Mouse (Mus musculus): ENCODE measurements around the gene Gprc5d.

Gprc5d gene

DNA sequence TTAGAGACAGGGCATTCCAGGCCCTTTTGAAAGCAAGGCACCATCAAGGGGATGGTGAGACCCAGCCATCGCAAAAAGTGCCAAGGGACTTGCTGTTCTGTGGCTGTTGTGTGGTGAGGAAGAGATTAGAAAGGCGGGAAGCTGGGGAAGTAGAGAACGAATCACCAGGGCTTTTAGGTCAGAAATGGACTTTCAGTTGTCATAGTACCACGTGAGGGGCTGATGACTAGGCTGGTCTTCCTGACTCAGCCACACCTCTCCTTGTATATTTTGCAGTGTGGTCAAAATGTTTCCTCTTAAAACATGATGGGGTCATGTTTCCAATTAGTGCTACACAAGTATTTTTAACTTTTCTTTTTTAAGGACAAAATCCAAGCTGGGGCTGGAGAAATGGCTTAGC lies 17.7 kb upstream of the Gprc5d start:
- peak; percentile 36 for DNase-seq

DNA sequence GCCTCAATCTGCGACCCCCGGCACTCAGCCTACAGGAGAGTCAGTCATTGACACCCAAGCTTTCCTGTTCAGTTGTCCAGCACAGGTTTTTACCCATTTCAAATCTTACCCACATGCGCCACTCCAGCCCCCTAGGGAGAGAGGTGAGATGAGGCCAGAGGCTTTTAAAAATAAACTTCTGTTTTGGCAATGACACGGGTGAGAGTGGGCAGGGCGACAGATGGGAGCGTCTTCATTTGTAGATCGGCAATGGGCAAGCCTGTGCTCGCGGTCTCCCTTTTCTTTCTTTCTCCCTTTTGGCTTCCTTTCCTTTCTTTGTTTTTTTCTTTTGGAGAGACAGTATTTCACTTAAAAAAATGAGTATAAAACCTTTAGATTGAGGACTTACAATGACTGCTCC lies 15.4 kb upstream of the Gprc5d start:
- DNase-seq, result peak; percentile 40

DNA sequence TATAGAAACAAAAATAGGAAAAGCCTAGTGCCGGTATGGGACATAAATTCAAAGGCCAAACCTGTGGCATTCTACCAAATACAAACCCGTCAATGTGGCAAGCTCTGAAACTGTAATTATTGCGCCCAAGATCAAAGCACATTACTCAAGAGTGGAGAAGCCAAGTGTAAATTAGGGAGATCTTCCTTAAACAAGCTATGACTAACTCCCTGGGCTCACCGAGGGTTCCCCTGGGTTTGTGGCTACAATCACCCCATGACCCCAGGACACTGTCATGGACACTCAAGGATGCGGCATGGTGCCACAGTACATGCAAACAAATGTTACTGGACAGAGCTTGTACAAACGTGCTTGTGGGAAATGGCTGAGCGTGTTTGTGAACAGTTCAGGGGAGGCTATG lies 15.0 kb upstream of the Gprc5d start:
- DNase-seq, result peak; percentile 55

DNA sequence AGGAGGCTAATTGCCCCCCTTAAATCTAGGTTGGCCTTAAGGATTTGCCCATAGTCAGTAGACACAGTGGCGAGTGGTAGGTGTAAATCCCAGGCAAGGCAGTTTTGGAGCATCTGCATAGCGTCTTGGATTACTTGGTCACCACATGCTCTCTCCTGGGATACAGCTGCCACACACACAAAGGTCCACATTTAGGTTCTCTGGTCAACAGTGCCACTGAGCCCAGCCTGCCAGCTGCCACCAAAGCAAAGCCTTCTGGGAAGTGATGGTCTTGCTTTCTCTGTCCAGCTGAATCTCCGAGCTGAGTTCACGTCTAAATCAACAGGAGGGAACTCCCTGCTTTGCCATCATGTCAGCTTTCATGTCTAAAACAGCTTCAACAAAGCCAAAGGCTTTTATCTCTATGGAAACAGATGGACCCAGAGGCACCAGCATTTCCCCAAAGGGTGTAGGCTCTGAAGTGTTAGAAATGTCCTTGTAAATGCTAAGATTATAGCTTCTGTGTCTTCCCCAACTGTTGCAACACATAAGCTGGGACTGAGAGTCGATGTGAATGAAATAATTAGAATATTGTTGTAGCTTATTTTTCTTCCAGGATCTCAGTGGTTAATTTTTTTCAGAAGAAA lies 6.8 kb upstream of the Gprc5d start:
- DNase-seq, result peak; percentile 68

DNA sequence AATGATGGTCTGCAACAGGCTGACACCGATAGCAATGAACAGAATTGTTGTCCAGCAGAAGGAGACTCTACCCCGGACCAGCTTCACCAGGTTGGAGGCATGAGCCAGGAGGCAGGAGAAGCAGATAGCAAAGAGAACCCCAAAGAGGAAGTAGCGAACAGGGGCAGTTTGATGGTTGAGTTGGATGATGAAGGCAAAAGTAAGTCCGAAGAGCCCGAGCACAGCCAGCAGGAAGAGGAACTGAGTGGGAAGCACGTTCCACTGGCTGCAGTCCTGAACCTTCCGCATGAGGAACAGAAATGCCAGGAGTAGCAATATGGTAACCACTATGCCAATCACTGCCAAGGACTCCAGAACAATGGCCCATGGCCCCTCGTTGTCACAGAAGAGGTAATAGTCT lies 1.6 kb downstream of the Gprc5d start:
- DNase-seq, result no peak

DNA sequence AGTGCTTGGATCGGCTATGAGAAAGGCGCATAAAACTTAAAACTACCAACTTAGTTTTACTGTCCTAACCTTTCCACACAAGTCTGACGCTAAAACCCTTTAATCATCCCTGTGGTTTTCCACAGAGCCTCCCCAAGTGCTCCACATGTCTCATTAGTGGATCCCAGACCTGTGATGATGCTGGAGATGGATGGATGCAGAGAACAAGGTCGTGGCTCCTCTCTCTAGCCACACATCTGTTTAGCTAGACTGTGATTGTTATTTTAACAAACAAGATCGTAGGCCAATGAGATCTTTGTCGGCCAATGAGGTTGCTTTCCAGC lies 5.0 kb downstream of the Gprc5d start:
- DNase-seq, result no peak

DNA sequence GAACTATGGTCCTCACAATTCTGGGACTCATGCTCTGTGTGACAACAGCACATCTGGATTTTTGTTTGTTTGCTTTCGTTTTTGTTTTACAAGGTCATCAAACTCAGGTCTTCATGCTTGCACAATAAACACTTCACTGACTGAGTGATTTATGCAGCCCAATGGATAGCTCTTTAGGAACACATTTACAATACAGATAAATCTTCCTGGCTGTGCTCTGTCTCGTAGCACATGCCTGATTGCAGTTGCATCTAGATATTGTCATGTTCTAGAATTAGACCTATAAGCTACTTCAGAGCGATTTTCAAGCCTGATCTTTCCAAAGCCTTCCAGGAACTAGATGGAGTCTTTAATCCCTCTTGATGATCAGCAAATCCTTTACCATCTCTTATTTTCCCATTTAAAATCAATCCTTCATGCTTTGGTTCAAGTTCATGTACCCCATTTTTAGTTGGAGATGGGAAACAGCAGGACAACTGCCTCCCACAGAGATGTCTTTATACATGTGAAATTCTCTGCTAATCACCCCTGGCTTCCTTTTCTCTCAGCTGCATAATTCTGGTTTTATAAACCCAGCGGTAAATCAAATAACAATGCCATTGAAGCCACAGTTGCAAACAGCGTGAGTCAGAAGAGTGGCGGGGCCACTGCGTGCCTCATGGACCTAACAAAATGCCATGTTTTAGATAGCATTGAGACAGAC lies 5.5 kb downstream of the Gprc5d start:
- DNase-seq, result no peak

DNA sequence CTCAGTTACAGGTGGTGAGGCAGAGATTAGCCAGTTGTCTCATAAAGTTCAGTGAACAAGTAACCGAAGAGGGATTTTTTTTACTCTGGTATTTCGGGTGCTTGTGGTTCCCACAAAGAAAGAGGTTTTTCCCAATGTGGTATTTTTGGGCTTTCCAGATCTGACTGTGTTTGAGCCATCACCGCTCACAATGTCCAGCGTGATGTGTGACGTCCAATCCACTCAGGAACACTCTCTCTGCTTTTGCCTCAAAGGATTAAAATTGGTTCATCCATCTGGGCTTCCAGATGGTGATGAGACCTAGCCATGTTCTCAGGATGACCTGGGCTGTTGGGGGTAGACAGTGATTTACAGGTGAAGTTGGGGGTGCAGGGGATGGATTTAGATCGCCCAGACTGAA lies 11.1 kb downstream of the Gprc5d start:
- DNase-seq, result no peak

DNA sequence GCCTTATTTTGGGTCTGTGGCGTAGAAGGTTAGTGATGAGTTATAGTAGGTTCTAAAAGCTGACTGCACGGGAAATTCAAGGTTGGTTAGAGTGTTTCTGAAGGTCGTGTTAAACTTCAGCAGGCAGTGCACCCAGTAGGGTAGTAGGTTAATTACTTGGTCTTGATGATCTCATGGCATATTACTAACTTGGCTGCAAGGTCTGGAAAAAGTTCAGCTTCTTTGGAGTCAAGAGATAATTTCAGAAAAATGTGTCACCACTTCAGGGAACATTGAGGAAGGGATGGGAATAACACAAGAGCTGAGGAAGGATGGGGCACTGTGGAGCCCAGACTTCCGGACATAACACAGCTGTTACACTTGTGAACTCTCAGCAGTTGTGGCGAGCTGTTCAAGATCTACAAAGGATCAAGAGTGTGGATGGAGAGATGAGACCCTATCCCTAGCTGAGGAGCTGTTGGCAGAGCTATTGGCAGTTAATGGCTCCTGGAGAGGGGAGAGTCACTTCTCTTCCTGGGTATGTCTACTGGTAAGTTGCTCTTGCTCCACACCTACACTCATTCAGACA lies 15.3 kb downstream of the Gprc5d start:
- DNase-seq, result no peak

DNA sequence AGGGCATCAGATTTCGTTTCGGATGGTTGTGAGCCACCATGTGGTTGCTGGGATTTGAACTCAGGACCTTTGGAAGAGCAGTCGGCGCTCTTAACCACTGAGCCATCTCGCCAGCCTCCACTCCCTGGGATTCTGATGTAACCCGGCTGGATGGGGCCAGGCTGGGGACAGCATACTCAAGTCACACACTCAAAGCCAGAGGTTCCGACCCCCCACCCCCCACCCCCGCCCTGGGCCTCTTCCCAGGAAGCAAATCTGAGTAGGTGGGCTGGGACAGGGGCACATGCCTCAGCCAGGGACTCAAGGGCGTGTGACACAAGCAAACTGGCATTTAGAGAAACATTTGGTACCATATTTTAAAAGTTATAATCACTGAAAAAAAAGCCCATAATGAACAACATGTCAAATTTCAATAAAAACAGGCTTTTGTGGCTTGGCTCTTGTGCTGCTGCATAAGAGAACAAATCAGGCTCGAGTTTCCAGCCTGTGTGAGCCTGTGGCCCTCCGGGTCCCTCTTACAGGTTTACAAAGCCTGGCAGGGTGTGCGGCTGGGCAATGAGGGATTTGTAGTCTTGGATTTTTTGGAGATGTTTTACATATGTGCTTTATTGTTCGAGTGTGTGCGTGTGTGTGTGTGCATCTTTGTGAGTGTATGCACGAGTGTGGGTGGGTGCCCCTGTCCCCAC lies 17.2 kb downstream of the Gprc5d start:
- DNase-seq, result no peak

DNA sequence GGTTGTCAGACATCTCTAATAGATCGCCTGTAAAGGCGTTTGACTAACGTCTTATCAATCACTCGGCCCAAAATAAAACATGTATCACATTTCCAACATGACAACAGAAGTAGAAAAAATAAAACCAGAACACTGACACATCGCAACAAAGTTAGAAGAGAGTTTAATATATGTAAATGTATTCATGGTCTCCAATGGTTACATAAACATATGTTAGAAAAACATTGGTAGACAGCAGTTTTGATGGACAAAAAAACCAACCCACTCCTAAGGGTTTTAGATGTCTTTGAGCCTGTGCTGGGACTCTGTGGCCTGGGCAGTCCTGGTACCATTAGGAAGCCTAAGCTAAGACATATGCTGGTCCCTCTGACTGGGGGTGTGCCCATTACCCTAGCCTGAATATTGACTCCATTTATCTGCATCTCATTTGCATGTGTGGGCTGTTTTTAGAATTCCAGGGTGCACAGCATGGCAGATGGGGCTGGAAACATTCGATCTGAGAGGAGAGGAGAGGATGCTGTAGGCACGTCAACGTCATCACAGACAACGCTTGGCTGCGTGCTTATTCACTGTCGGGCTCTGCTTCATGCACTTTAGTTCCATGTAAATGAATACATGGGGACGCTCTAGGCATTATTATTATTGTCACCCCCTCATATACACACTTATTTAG lies 25.1 kb downstream of the Gprc5d start:
- no peak for DNase-seq

DNA sequence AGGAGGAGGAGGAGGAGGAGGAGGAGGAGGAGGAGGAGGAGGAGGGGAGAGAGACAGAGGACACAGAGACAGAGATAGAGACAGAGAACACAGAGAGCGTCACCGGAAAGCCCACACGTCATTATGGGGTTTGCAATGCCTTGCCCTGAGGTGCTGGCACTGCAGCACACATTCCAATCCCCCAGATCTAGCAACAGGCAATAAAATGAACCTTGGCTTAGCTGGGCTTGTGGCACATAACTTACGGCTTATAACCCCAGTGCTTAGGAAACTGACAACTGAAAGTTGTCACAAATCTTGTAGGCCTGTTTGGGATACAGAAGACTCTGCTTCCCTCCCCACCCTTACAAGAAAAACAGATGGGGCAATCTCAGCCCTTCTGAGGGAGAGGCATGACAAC lies 27.4 kb downstream of the Gprc5d start:
- DNase-seq, result no peak

DNA sequence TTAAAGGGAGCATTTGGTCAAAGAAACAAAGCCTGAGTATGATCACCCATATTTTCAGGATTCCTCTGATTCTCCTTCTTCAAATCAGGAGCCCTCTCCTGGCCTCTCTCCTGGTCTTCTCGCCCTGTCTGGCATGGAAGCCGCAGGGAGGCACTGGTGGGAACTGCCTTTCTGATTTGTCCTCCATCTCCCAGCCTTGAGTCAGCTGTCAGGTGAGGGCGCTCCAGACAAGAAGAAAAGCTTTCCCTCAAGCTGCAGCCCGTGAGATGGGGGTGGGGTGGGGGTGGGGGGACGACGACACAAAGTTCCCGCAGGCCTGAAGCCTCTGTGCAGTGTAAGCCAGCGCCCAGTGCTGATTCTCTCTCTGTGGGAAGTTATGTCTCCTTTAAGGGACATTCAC lies 28.3 kb downstream of the Gprc5d start:
- DNase-seq, result no peak

DNA sequence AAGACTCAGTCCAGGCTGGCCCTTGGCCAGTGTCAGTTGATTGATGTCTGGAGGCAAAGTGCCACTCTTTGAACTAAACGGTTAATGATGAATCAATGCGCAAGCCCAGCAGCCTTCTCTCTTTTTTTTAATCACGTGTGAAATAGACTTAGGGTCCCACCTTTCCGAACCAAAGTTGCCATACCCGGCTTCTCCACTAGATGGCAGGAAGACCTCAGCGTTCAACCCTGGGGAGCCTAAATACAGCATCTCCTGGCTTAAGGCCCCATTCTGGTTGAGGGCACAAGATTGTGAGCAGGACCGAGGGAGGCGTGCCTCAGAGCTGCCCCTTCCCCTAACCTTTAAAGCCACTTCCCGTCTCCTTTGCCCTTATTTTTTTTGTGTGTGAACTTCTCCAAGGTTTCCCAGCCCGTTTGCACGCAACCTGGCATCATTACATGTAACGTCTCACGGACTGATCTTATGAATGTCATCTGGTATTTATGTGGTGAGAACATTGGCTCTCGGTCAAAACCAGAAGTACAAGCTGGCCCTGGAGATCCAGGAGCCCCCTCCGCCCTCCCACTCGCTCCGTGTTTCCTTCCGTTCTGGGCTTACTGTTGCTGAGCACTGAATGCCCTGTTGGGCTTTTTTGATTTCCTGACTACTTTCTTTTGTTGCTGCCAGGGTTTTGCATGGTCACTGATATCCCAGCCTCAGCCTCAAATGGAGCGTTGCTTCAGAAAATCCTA lies 30.2 kb downstream of the Gprc5d start:
- peak; percentile 96 for DNase-seq

DNA sequence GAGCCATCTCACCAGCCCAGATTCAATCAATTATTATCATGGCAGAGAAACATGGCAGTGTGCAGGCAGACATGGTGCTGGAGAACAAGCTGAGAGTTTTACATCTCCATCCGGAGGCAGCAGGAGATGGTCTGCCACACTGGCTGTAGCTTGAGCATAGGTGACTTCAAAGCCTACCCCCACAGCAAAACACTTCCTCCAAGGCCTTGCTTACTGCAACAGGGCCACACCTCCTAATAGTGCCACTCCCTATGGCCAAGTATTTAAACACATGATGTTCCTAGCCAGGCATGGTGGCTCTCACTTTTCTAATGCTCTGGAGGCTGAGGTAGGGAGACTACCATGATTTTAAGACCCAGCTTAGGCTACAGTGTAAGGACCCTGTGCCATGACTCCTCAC lies 32.4 kb downstream of the Gprc5d start:
- no peak for DNase-seq

DNA sequence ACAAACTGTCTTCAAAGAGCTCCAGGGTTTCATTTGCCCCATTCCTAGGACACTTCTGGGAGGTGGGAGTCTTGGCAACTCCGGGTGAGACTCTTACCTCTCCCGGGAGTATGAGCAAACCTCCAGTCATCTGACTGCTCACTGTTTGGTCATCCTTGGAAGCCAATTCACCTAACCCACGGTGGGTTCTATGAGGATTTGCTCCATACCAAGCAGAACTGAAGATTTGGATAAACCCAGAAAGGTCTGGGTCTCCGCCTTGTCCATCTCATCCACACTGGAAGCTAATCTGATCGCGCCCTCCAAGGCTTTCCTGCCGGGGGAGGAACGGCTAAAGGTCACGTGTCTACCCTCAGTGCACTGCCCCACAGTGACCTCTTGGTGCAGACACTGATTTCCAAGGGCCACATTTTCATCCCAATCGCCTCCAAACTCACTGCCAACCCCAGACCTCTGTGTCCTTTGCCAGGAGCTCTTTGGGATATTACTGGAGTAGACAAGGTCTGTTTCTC lies 34.0 kb downstream of the Gprc5d start:
- no peak for DNase-seq

DNA sequence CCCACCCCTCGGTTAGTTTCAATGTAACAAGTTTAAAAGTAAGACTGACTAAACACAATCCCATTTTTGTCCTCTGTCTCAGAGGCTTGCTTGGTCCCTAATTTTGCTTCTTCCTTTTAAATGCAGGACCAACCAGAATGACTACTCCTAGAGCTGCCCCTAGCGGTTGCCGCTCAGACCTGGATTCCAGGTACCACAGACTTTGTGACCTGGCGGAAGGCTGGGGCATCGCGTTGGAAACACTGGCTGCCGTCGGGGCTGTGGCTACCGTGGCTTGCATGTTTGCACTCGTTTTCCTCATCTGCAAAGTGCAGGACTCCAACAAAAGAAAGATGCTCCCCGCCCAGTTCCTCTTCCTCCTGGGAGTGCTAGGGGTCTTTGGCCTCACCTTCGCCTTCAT lies 39.7 kb downstream of the Gprc5d start:
- DNase-seq, result no peak

DNA sequence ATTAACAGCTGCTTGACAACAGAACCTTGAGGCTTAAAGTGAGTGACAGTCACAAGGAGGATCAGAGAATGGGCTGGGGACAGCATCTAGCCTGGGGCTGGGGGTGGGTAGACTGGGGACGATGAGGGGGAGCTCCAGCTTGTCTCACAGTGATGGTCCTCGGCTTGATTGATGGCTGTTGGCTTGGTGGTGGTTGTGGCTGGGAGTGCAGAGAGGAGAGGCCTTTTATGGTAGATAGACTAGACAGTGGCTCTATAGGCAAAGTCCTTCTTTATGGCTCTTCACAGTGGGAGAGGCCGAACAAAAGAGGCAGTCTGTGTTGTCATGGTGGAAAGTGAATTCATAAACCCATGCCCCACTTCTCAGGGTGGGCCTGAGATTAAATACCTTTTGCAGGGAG lies 41.9 kb downstream of the Gprc5d start:
- no peak for DNase-seq

DNA sequence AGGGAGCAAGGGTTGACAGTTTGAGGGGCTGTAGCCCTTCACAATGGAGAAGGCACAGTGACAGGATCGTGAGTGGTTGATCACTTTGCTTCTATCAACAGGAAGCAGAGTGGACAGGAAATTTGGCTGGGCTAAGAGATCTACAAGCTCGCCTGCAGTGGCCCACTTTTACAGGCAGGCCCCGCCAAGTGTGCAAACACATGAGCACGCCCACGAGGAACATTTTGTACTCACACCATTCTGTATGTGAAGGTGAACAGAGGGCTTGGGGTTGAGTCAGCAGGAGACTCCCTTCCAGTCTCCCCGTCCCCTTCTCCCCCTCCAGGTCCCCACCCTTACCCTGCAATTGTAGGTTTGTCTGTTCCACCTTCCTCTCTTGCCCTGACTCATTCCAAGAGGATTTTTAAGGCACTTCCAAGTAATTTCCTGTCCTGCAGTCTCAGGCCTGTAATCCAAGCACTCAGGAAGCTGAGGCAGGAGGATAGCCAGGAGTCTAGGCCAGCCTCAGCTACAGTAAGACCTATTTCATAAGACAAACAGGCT lies 43.6 kb downstream of the Gprc5d start:
- DNase-seq, result peak; percentile 90

DNA sequence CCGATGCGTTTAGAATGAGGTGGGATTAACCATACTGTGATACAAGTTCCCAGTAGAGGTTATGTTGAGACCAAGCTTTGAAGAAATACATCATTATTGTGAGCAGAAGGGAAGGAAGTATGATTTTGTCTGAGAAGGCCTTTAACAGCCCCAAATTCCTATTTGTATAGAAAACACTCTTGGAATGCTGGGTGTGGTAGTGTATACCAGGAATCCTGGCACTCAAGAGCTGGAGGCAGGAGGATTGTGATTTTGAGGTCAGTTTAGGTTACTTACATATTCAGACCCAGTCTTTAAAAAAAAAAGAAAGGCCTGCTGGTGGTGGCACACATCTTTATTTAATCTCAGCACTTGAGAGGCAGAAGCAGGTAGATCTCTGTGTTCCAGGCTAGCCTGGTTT lies 47.7 kb downstream of the Gprc5d start:
- no peak for DNase-seq

DNA sequence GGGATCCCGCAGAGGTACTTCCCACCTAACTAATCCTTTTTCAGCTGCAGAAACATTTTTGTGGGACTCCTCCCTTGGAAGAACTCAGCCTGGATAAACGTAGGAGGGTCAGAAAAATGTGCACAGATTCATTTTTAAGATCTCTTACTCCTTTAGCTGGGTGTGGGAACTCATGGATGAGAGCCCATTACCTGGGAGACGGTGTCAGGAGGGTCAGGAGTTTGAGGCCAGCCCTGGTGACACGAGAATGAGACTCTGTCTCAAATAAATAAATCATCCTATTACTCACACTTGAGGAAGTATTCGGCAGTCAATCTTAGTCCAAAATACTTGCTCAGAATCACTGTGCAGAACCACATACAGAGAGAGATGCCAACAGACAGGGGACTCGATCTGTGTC lies 48.2 kb downstream of the Gprc5d start:
- DNase-seq, result no peak

DNA sequence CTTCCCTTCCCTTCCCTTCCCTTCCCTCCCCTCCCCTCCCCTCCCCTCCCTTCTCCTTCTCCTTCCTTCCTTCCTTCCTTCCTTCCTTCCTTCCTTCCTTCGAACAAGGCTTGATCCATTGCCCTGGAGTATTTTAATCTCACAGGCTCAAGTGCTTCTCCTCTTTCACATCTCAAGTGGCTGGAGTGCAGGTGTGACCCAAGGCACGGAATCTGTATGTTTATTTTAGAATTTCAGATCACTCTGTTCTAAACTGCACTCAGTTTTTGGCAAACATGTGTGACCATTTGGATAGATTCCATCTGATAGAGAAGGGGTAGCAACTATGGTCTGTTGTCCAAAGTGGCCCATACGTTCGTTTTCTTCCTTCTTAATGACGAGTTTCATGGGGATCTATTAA lies 49.9 kb downstream of the Gprc5d start:
- no peak for DNase-seq

All from heart, adult 11 months (tissue).